Comparison of ENCODE assay signal across 15 mouse cellular contexts in the genomic region with DNA sequence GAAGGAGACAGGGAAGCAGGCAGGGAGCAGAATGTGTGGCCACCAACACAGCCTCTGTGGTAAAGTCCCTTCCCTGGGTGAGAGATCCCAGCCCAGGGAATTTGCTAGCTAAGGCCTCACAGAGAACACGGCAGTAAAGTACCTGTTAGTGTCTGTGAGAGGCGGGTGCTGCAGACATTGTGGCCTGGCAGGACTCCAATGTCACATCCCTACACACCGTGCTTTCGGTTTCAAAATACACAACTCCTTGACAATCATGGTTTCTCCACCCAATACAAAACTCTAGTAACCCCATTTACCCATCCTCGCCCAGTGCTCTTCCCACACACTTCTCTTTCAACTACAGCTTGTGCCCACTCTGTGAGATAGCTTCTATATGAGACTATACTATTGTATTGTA.
"Had no signal": no experiment of that assay in that cellular context is flagged by ENCODE, and none has a peak within 500 bp of the region (broad histone marks: within the 10 kb centered on the region; RNA-seq: fewer than 3 reads in every experiment).

No protein-coding gene starts in this region.

- H3K4me2 ChIP-seq: limb, embryonic 12.5 days; liver, embryonic 13.5 days; lung, embryonic 15.5 days; neural tube, embryonic 12.5 days; stomach, embryonic 15.5 days had no signal

- H3K9ac ChIP-seq: limb, embryonic 12.5 days; liver, embryonic 13.5 days; liver, postnatal 0 days; lung, embryonic 15.5 days; neural tube, embryonic 12.5 days; stomach, embryonic 15.5 days had no signal

- H3K36me3 ChIP-seq: limb, embryonic 12.5 days; liver, embryonic 13.5 days; lung, embryonic 15.5 days; midbrain, embryonic 10.5 days; neural tube, embryonic 12.5 days; stomach, embryonic 15.5 days had no signal

- H3K27ac ChIP-seq: limb, embryonic 12.5 days; liver, embryonic 13.5 days; lung, embryonic 15.5 days; midbrain, embryonic 10.5 days; neural tube, embryonic 12.5 days; stomach, embryonic 15.5 days had no signal

- H3K4me3 ChIP-seq: limb, embryonic 12.5 days; liver, embryonic 13.5 days; lung, embryonic 15.5 days; midbrain, embryonic 10.5 days; myocyte; neural tube, embryonic 12.5 days; stomach, embryonic 15.5 days had no signal

- H3K9me3 ChIP-seq: liver, embryonic 13.5 days; lung, embryonic 15.5 days; stomach, embryonic 15.5 days had no signal

- H3K27me3 ChIP-seq: limb, embryonic 12.5 days; lung, embryonic 15.5 days; neural tube, embryonic 12.5 days; stomach, embryonic 15.5 days had no signal

- DNase-seq: kidney, adult 8-10 months; kidney, postnatal 36 days; layer of hippocampus, adult 9-11 months; layer of hippocampus, postnatal 36 days; liver; liver, embryonic 13.5 days; liver, postnatal 0 days; midbrain, embryonic 14.5 days; right cerebral cortex, postnatal 14 days had no signal

- ATAC-seq: liver, postnatal 0 days had no signal

- H3K4me1 ChIP-seq: liver, embryonic 13.5 days; neural tube, embryonic 12.5 days had no signal
